Mouse (Mus musculus) liver, embryonic 14.5 days (tissue): ENCODE data around the gene Hoxd3. TPM values are rescaled to one million over a fixed set of nuclear protein-coding genes. Genes with fewer than 3 reads are reported as not detected.

Source experiments
- ATAC-seq: fragments of 200-750 bp; cut with Nextera tagmentation; 2 replicates; pipeline ENCODE4 v1.8.0; 2017; ENCODE audit warnings: moderate number of reproducible peaks, mild to moderate bottlenecking, moderate library complexity; ENCODE audit not compliant: insufficient read depth
- DNase-seq, 3 experiments: peaks; one replicate each; pipeline ENCODE4 v3.0.0-alpha.2; 2012 to 2013; ENCODE audit warnings: low read depth in 3 of 3, low spot score in 3 of 3
- H3K27ac ChIP-seq: fragments of 300-500 bp; sonication (generic); 2 replicates; pipeline ENCODE4 v1.5.1; 2014; ENCODE audit warnings: moderate library complexity, mild to moderate bottlenecking, control low read depth, inconsistent platforms
- H3K27me3 ChIP-seq: fragments of 300-500 bp; sonication (generic); 2 replicates; pipeline ENCODE4 v1.6.1; 2014; ENCODE audit warnings: mild to moderate bottlenecking, low read length, moderate library complexity; ENCODE audit not compliant: control insufficient read depth, insufficient read depth
- H3K36me3 ChIP-seq: fragments of 300-500 bp; sonication (generic); replicated peaks from 2 replicates; pipeline ENCODE4 v1.6.1; 2014; ENCODE audit warnings: low read depth; ENCODE audit not compliant: control insufficient read depth, insufficient read depth
- H3K4me1 ChIP-seq, 2 experiments: fragments of 200-500 bp in 1 of 2; fragments of 300-500 bp in 1 of 2; sonication (generic) in 1 of 2; replicated peaks; 2 replicates each; pipeline ENCODE4 v1.6.1; 2012 to 2014; ENCODE audit warnings: antibody characterized with exemption in 1 of 2, inconsistent platforms in 1 of 2, low read length in 1 of 2; ENCODE audit not compliant: control insufficient read depth in 2 of 2, insufficient read depth in 2 of 2
- H3K4me2 ChIP-seq: fragments of 300-500 bp; sonication (generic); 2 replicates; pipeline ENCODE4 v1.6.1; 2014; ENCODE audit warnings: low read depth, mild to moderate bottlenecking, control low read depth, moderate library complexity
- H3K4me3 ChIP-seq, 2 experiments: fragments of 200-500 bp in 1 of 2; fragments of 300-500 bp in 1 of 2; sonication (generic) in 1 of 2; 2 replicates each; pipeline ENCODE4 v1.5.1; 2012 to 2014; ENCODE audit warnings: low read depth in 2 of 2, low read length in 2 of 2, mild to moderate bottlenecking in 2 of 2, control low read depth in 1 of 2, inconsistent platforms in 1 of 2, moderate library complexity in 1 of 2; ENCODE audit not compliant: insufficient read depth in 1 of 2
- H3K9ac ChIP-seq: fragments of 300-500 bp; sonication (generic); replicated peaks from 2 replicates; pipeline ENCODE4 v1.6.1; 2014; ENCODE audit warnings: mild to moderate bottlenecking, control low read depth, moderate library complexity
- H3K9me3 ChIP-seq: fragments of 300-500 bp; sonication (generic); 2 replicates; pipeline ENCODE4 v1.6.1; 2016; ENCODE audit warnings: low read length, mixed read lengths; ENCODE audit not compliant: control insufficient read depth
- CTCF ChIP-seq: IDR thresholded peaks from 2 replicates; pipeline ENCODE4 v1.5.1; 2016; ENCODE audit warnings: antibody characterized with exemption, low read depth, control low read depth
- EP300 ChIP-seq: IDR thresholded peaks from 2 replicates; pipeline ENCODE4 v1.6.1; 2016; ENCODE audit warnings: antibody characterized with exemption, low read depth
- WGBS: fragments of 180-500 bp; shearing (Covaris S2); extraction: QIAGEN DNeasy Blood & Tissue Kit; methylation state at CpG from one replicate; pipeline ENCODE4 v1.1.7; 2014; ENCODE audit not compliant: insufficient replicate concordance; 5-methylcytosine and 5-hydroxymethylcytosine counted together
- polyA plus RNA-seq, 2 experiments: library from polyadenylated mRNA; depleted of rRNA in 1 of 2; stranded (reverse) in 1 of 2; unstranded in 1 of 2; fragments of >200 nt; fragmentation: Nextera tagmentation in 1 of 2; extraction: Ambion mirVana in 1 of 2; gene quantifications; 2 replicates each; pipeline versions ENCODE4 v1.2.1 to v1.2.3; 2012 to 2014

Hoxd3 gene
- polyA plus RNA-seq, 2 experiments, result 0.02 TPM; not detected in 1

DNA sequence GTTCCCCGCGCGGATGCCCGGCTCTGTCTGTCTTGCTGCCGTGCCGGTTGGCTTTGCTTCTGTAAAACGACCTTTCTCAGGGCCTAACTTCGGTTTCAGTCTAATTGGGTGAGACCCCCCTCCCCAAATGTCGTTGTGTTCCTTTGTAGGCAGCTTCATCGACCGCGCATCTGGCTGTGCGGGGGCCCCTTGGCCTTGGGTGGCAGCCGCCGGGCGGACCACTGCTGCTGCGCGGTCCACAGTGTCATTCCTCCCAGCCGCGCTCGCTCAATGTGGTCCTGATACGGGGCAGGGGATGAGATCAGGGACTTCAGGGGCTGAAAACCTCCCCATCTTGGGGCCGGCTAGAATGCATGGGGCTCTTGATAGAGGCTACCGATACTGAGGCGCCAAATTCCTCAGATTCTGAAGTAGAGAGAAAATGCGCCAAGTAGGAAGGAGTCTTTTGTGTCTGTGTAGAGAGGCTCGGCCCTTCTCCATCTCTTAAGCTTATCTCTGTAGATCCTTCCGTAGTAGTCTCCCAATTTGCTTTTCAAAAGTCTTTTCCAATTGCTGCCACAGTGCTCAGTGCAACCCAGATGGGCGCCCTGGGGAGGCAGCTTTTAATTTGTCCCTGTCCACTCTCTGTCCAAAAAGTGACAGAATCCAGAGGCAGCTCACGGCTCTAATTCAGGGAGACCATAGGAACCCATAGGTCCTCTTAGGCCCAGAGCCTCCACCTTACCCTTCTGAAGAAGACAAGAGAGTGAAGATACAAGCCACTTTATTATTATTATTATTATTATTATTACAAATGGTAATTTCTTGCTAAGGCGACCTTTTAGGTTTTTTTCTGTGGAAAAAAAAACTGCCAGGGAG is 23.8 kb upstream of the Hoxd3 start:
- TF ChIP-seq EP300, result no peak
- TF ChIP-seq CTCF, result no peak
- WGBS, result 2% methylated on average over 31 of the region's 31 CpGs
- H3K9ac ChIP-seq, result no peak overlapping the region

DNA sequence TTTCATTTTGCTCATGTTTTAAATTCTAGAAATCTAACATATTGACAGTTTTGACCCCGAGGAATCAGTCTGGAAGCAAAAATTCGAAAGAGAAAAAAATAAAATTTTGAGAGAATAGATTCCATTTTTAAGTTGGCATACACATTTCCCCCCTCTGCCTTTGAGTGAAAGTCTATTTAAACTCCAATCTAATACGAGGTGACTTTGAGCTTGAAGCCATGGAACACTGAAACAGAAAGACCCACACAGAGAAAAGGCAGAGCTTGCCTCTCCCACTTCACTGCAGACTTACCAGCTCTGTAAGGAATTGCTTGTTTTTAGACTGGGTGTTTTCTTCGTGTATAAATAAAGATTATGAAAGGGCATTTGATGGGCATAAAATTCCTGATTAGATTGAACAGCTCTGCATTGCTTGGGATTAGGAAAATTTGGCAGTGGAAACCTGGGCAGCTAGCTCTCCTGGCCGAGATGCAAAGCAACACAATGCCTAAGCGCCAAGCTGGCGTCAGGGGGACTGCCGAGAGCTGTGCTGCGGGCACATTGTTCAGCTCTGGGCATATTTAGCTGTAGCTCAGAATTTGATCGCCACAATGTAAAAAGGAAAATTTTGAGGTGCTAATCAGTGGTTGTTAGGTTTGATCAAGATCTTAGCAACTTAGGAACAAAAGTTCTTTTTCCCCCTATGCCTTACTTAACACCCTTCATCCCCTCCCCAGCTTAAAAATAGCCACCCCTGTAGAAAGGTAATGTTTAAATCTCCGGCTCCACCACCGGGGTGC is 22.7 kb upstream of the Hoxd3 start:
- peaks cover 97% of the 10 kb centered on the region for H3K27me3 ChIP-seq
- no peak overlapping the region for H3K4me2 ChIP-seq
- H3K4me3 ChIP-seq, result no peak overlapping the region
- ATAC-seq, result no peak
- H3K9me3 ChIP-seq, result no peaks in the 10 kb centered on the region
- TF ChIP-seq CTCF (no peak), EP300 (no peak)
- WGBS, result 3% methylated on average over 12 of the region's 12 CpGs
- no peak overlapping the region for H3K9ac ChIP-seq
- no peak overlapping the region for H3K27ac ChIP-seq
- DNase-seq, result no peak
- H3K36me3 ChIP-seq, result no peaks in the 10 kb centered on the region
- H3K4me1 ChIP-seq, result no peaks in the 10 kb centered on the region

More for the DNA sequence above, 23.8 kb upstream of the Hoxd3 start:
- DNase-seq (no peak), ATAC-seq (no peak)
- H3K4me3 ChIP-seq, result no peak overlapping the region
- no peak overlapping the region for H3K4me2 ChIP-seq
- no peak overlapping the region for H3K27ac ChIP-seq
- H3K4me1 ChIP-seq, result no peaks in the 10 kb centered on the region
- H3K36me3 ChIP-seq, result no peaks in the 10 kb centered on the region
- H3K9me3 ChIP-seq, result no peaks in the 10 kb centered on the region
- peaks cover 97% of the 10 kb centered on the region for H3K27me3 ChIP-seq

DNA sequence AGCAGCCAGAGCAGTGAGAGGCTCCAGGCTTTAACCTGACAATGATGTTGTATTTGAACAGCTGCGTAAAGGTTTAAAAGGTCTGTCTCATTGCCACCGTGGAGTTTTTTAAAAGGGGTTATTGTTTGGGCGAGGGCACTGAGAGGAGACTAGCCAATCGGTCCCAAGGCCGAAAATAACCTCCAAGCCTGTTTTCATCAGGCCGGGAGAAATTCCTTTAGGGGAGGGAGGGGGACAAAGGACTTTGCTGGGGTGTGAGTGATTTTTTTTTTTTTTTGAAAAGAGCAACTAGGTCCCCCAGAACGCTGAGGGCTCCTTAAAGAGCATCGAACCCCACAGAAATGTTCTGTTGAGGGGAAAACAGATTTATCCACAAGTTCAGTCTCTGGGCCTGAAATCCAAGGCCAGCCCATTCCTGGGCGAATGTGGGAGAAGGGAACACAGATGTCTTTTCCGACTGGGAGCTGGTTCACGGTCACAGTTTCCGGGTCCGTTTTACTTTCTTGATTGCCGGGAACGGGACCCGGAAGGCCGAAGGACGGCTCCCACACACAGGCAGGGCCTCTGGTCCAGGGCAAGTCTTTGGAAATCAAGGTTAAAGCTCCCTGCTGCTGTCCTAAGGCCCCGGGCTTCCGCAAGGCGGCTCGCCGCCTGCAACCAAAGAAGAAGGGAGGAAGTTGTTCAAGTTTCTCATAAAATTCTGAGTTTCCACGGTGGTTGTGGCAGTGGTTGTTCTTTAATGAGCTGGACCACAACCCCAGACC is 22.0 kb upstream of the Hoxd3 start:
- Histone ChIP-seq H3K9ac (no peak overlapping the region), H3K27me3 (peaks cover 97% of the 10 kb centered on the region), H3K27ac (no peak overlapping the region), H3K4me3 (no peak overlapping the region), H3K36me3 (no peaks in the 10 kb centered on the region), H3K4me1 (no peaks in the 10 kb centered on the region), H3K4me2 (no peak overlapping the region), H3K9me3 (no peaks in the 10 kb centered on the region)
- 1% methylated on average over 24 of the region's 24 CpGs for WGBS
- no peak for TF ChIP-seq CTCF
- DNase-seq, result no peak
- no peak for ATAC-seq

DNA sequence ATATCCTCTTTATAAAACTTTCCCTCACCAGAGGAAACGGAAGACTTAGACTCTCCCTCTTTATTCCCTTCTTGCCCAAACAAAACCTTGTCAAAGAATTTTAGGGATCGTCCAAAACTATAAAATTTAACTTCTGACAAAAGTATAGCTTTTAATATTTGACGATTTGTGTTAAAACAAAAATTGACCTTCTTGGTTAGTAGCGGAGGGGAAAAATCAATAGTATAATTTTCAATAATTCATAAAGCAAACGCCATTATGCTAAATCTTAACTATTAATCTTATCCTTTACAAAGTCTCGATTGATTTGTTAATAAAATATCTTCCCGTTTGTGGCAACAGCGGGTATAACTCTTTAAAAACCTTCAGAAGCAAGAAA is 21.4 kb upstream of the Hoxd3 start:
- Histone ChIP-seq H3K36me3 (no peaks in the 10 kb centered on the region), H3K4me3 (no peak overlapping the region), H3K4me1 (no peaks in the 10 kb centered on the region), H3K27ac (no peak overlapping the region), H3K4me2 (no peak overlapping the region), H3K27me3 (peaks cover 97% of the 10 kb centered on the region), H3K9ac (no peak overlapping the region), H3K9me3 (no peaks in the 10 kb centered on the region)
- no peak for DNase-seq
- TF ChIP-seq CTCF (no peak), EP300 (no peak)
- 5% methylated on average over 8 of the region's 8 CpGs for WGBS
- ATAC-seq, result no peak
